Mouse (Mus musculus) heart, embryonic 12.5 days (tissue): ENCODE data around the gene Prkaa2. TPM values are rescaled to one million over a fixed set of nuclear protein-coding genes. Genes with fewer than 3 reads are reported as not detected.

Experiments
- ATAC-seq: fragments of 200-750 bp; cut with Nextera tagmentation; 2 replicates; pipeline ENCODE4 v1.8.0; 2017; ENCODE audit warnings: moderate TSS enrichment, moderate library complexity; ENCODE audit not compliant: insufficient number of reproducible peaks, low FRiP score
- H3K27ac ChIP-seq: fragments of 300-500 bp; sonication (generic); 2 replicates; pipeline ENCODE4 v1.5.1; 2016; ENCODE audit warnings: mild to moderate bottlenecking, moderate library complexity; ENCODE audit not compliant: poor library complexity, severe bottlenecking
- H3K27me3 ChIP-seq: fragments of 300-500 bp; sonication (generic); replicated peaks from 2 replicates; pipeline ENCODE4 v1.6.1; 2016; ENCODE audit warnings: mild to moderate bottlenecking, moderate library complexity
- H3K36me3 ChIP-seq: fragments of 300-500 bp; sonication (generic); 2 replicates; pipeline ENCODE4 v1.6.1; 2016; ENCODE audit warnings: mild to moderate bottlenecking, moderate library complexity
- H3K4me1 ChIP-seq: fragments of 300-500 bp; sonication (generic); replicated peaks from 2 replicates; pipeline ENCODE4 v1.6.1; 2016; ENCODE audit warnings: mild to moderate bottlenecking
- H3K4me2 ChIP-seq: fragments of 300-500 bp; sonication (generic); 2 replicates; pipeline ENCODE4 v1.6.1; 2016; ENCODE audit warnings: mild to moderate bottlenecking, moderate library complexity
- H3K4me3 ChIP-seq: fragments of 300-500 bp; sonication (generic); 2 replicates; pipeline ENCODE4 v1.5.1; 2016; ENCODE audit warnings: mild to moderate bottlenecking
- H3K9ac ChIP-seq: fragments of 300-500 bp; sonication (generic); 2 replicates; pipeline ENCODE4 v1.6.1; 2016; ENCODE audit warnings: mild to moderate bottlenecking, moderate library complexity
- H3K9me3 ChIP-seq: fragments of 300-500 bp; sonication (generic); replicated peaks from 2 replicates; pipeline ENCODE4 v1.6.1; 2016; ENCODE audit warnings: mild to moderate bottlenecking, moderate library complexity
- WGBS: fragments of 180-500 bp; shearing (Covaris S2); methylation state at CpG from one replicate; pipeline ENCODE4 v1.1.7; 2016; 5-methylcytosine and 5-hydroxymethylcytosine counted together
- polyA plus RNA-seq: library from polyadenylated mRNA; unstranded; fragments of >200 nt; fragmentation: Nextera tagmentation; extraction: Ambion mirVana; gene quantifications from 2 replicates; pipeline ENCODE4 v1.2.1, GENCODE M21; 2016

The Prkaa2 gene
- polyA plus RNA-seq, 1 experiment from 2014 or later = 48.2 TPM

DNA sequence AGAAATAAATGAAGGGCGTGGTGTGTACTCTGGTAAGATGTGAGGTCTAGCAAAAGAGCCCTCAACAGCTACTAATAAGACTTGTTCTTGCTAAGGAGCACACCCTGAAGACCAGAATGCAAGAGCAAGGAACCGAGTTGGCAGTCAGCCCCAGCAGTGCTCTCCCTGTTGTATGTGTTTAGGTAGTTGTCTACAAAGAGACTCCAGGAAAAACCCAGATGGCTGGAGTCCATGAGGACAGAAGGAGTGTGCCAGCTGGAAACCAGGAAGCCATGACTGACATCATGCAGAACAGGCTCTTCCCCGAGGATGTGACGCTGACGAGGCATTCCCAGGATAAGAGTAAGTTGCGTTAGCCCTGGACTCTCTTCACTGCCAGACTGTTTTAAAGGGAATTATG, 119.7 kb downstream of the Prkaa2 start:
- no peak overlapping the region for H3K4me2 ChIP-seq
- H3K4me1 ChIP-seq = peaks cover 4% of the 10 kb centered on the region
- no peak overlapping the region for H3K4me3 ChIP-seq
- H3K9ac ChIP-seq = no peak overlapping the region
- H3K27me3 ChIP-seq = no peaks in the 10 kb centered on the region
- no peaks in the 10 kb centered on the region for H3K9me3 ChIP-seq
- H3K27ac ChIP-seq = no peak overlapping the region
- ATAC-seq = no peak
- WGBS = 79% methylated on average over 6 of the region's 6 CpGs
- H3K36me3 ChIP-seq = no peaks in the 10 kb centered on the region

DNA sequence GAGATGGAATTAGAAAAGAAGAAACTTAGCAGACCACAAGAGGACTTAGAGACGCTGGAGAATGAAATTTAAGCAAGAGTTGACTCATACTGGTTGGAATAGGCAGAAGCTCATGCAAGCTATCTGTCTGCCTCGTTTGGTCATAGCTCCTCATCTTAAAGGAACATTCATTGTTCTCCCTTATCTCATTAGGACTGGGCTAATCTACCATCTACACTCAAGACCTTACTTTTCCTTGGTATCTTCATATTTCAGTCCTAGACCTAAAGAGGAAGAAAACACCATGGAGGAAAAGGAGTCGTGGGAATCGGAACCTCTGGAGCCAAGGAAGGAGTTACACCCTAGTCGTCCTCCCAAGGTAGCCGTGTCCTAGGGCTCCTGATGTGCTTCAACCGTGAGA, 121.0 kb downstream of the Prkaa2 start:
- no peak for ATAC-seq
- Histone ChIP-seq H3K27ac (no peak overlapping the region), H3K4me2 (no peak overlapping the region), H3K36me3 (no peaks in the 10 kb centered on the region), H3K4me1 (peaks cover 4% of the 10 kb centered on the region), H3K9me3 (no peaks in the 10 kb centered on the region), H3K27me3 (no peaks in the 10 kb centered on the region), H3K4me3 (no peak overlapping the region), H3K9ac (no peak overlapping the region)
- 85% methylated on average over 7 of the region's 7 CpGs for whole genome bisulfite sequencing

DNA sequence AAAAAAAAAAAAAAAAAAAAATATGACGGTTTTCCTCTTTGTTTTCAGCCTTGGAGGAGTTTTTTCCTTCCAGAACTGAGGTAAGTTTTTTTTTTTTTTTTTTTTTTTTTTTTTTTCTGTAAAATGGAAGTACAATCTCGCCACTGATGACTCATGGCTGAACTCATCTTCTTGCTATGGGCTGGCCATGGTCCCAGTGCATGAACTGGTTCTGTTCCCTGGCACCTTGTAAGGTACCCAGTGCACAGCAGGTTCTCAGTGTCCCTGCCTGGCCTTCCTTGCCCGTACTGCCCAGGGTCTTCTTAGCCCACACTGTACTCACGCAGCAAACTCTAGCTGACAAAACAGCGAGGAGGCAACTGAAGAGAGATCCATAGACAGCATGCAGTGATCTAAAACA, 121.6 kb downstream of the Prkaa2 start:
- no peak for ATAC-seq
- H3K4me2 ChIP-seq = no peak overlapping the region
- no peaks in the 10 kb centered on the region for H3K36me3 ChIP-seq
- no peak overlapping the region for H3K27ac ChIP-seq
- no peak overlapping the region for H3K4me3 ChIP-seq
- H3K9ac ChIP-seq = no peak overlapping the region
- H3K27me3 ChIP-seq = no peaks in the 10 kb centered on the region
- no peaks in the 10 kb centered on the region for H3K9me3 ChIP-seq
- WGBS = 78% methylated on average over 5 of the region's 5 CpGs
- peaks cover 4% of the 10 kb centered on the region for H3K4me1 ChIP-seq

DNA sequence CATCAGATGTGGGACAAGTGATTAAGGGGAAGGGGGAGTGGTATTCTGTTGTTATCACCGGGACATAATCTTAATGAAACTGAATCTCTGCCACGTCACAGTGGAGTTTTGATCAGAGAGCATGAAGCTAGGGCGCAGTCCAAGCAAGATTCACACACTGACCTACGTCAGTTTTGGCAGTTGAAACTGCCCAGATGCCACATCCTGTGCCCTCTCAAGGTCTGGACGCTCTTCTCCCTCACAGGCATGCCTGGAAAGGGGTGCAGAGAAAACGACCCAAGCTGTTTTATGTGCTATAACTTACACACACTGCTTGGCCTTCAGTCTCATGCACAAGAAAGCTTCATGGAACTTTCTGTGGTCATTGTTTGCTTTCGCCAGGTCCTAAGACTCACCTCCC, 122.1 kb downstream of the Prkaa2 start:
- Histone ChIP-seq H3K9me3 (no peaks in the 10 kb centered on the region), H3K27me3 (no peaks in the 10 kb centered on the region), H3K36me3 (no peaks in the 10 kb centered on the region), H3K27ac (no peak overlapping the region), H3K9ac (no peak overlapping the region), H3K4me1 (peaks cover 4% of the 10 kb centered on the region), H3K4me2 (no peak overlapping the region), H3K4me3 (no peak overlapping the region)
- 57% methylated on average over 7 of the region's 7 CpGs for WGBS
- no peak for ATAC-seq

DNA sequence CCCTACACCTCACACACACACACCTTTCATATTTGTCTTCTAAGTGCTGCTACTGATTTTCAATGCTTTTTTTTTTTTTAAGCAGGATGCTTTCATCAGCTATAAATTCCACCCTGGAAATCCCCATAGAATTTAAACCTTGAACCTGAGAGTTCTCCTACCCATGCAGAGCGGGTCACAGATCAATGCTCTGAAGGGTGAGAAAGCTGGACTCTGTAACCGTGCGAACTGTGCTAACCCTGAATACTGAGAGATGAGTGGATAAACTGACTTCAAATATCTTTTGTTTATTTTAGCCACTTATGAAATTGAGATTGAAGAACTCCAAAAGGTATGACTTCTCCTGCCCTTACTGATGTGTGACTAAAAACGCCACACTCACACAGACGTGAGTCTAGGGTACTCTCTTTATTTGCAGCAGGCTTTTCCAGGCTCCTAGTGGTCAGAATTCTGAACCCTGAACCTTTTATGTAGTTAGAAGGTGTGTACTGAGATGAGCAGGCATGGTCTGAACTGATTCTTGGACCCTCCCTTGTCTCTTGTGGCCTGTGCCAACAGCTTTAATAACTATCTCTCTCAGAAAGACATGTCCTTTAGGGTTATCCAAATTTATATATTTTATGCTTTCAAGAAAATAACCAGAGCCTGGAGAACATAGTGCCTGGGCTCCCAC, 123.6 kb downstream of the Prkaa2 start:
- WGBS = 75% methylated on average over 5 of the region's 5 CpGs

More for the DNA sequence above, 123.6 kb downstream of the Prkaa2 start:
- Histone ChIP-seq H3K4me1 (peaks cover 4% of the 10 kb centered on the region), H3K4me2 (no peak overlapping the region), H3K27me3 (no peaks in the 10 kb centered on the region), H3K9me3 (no peaks in the 10 kb centered on the region), H3K9ac (no peak overlapping the region), H3K4me3 (no peak overlapping the region), H3K36me3 (no peaks in the 10 kb centered on the region), H3K27ac (no peak overlapping the region)
- ATAC-seq = no peak

Other genes starting within 250 kb of the Prkaa2 start
- gene C8a, start 233.5 kb downstream of the Prkaa2 start, polyA plus RNA-seq = 0.08 TPM in 1 of 2 replicates, not detected in the other
- not detected in 2 replicates for gene Fyb2, start 196.4 kb downstream of the Prkaa2 start, polyA plus RNA-seq
- gene Plpp3, start 47.5 kb upstream of the Prkaa2 start, polyA plus RNA-seq = 28.6 and 30.3 TPM in 2 replicates